Mouse (Mus musculus) R1 (cell line): ENCODE results near the gene Rorb.
A peak's percentile ranks its signal among the peaks of the same experiment; 100 is the strongest.

ENCODE experiments used
- DNase-seq: peaks from one replicate; pipeline ENCODE4 v3.0.0-alpha.2; 2018; ENCODE audit warnings: low read depth, low spot score

Rorb gene

DNA sequence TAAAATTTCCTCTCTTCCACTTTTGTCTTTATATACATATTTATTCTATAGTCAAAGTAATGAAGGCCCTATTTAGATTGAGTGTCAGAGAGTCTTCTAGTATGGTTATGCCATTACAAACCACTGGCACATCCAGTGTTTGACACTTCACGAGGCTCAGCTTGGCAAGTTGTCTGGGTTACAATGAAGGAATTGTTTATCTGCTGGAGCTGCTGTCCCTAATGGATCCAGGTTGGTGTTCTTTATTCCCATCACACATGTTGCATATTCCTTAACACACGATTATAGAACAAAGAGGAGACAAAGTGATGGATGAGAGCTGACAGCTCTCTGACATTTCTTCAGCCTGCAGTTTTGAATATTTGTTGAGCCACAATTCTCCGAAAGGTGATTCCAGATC lies 77.0 kb downstream of the Rorb start:
- no peak for DNase-seq

DNA sequence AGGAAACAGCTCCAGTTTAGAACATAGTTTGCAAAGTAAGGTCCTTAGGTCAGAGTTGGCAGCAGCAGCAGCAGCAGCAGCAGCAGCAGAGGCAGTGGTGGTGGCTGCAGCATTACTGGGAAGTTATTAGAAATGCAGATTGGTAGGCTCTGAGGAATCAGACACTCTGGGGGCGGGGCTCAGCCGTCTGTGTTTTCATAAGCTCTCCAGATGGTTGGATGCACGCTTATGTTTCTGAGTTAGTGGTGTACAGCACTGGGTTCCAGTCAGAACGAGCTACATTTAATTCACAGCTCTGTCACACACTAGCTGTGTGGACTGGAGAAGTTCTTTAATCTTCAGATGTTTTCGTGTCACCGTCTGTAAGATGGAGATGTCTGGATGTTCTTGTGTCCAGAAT lies 105.9 kb downstream of the Rorb start:
- DNase-seq: no peak

DNA sequence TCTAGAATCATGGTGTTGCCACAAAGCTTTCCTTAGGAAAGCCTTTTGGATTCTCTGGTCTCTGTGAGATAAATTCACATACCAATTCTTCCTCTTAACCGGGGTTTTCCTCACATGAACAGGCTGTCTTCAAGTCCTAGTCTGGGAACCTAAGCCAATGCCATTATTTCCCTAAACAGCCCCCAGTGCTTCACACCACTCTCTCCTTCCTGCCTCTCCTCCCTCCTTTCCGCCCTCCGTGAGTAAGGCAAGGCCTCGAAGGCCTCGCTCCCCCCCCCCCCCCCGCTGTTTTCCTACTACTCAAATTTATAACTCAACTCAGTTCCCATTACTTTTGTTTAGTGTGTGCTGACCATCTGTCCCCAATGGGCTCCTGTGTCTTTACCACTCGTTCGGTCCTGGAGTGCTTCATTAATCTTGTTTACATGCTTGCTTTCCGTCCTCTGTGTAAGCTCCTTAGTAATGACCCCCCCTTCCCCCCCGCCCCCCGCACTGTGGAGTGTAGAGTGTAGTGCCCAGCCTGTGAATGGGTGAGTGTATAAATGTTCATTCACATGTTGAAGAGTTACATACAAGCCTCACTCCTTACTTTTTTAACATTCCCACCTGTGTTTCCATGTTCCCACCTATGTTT lies 106.9 kb downstream of the Rorb start:
- DNase-seq: no peak

- no peak for DNase-seq
Measured at GRCm38 (mm10) chr19:18998966-18999365, 112.0 kb downstream of the Rorb start.

GRCm38 (mm10) chr19:18997711-18998110 lies 113.3 kb downstream of the Rorb start:
- DNase-seq: no peak

DNA sequence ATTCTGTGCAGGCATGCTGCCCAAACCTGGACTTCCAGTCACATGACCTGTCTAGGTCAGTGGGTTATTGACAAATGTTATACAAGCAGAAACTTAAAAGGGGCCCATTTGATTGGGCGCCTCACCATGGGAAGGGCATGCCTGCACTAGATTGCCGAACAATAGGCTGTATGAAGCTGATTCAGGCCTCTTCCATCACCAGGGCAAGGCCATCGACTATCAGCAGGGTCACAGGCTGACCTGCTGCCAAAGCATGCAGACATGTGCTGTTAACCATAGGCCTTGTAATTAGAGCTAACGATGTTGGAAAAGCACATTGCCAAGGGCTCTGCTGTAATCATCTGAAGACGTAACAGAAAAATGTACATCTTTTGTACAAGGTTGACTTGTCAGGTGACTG lies 131.0 kb downstream of the Rorb start:
- no peak for DNase-seq

DNA sequence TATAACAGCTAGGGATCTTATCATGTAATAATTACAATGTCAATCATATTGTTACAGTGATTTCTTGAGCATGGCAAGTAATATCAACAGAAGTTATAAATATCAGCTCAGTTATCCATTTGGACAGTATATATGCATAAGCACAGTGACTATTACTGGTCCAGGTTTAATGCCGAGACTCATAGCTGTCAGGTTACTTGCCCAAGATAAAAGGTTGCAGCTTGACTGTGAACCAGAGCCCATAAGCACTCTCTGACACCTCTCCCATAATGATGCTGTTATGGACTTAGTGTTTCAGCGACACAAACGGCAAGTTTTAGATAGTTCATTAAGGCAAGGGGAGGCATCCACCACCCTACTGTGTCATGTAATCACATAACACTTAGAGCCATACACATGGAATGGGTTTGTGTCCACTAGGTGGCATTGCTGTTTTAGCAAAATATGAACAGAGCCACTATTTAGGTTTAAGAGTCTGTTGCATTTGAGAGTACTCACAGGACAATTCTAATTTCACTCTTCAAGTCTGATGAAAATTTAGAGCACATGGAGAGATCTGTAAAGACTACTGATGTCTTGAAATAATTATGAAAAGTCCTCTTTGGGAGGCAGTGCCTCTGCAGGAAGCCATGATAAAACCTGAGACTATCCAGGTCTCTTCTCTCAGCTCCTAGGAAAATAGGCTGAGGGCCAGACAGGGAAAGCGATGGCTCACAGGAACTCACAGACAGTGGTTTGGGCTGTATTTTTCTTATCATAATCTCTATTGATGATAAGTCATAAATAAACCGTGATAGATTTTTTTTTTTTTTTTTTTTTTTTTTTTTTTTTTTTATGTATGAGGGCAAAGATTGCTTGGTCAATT lies 136.0 kb downstream of the Rorb start:
- peak; percentile 15 for DNase-seq

DNA sequence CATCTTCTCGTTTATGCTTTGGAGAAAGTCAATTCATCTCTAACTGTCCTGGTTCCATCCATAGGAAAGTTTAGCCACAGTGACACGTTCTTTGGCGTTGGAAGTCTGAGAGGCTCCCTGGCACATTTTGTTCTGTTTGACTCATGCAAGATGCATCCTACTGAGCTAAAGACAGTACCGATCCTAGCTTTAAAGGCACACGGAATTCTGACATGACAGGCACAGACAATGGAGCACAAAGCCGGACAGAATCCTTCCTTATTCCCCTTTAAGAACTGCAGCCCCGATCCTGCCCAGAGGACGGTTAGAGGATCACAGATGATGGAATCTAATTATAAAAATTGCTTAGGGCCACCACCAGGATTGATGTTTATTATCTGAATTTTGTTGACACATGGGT lies 141.6 kb downstream of the Rorb start:
- DNase-seq: no peak

DNA sequence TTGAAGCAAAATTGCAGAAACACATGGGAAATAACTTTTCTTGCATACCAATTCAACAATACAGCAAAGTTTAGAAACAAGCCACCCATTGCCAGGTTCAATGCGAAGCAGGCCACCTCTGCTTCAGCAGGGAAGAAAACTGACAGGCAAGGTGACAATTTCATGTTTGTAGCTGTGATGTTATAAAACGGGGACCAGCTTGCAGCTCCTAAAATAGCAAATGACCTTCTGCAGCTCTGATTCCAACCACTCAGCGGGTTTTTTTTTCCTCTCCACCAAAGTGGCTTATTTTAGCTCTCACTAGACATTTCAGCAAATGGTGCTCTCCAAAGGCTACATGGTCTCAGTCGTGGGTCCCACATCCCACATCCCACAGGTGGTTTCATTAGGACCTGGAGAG lies 143.7 kb downstream of the Rorb start:
- no peak for DNase-seq

GRCm38 (mm10) chr19:18959862-18960261 lies 151.1 kb downstream of the Rorb start:
- no peak for DNase-seq

DNA sequence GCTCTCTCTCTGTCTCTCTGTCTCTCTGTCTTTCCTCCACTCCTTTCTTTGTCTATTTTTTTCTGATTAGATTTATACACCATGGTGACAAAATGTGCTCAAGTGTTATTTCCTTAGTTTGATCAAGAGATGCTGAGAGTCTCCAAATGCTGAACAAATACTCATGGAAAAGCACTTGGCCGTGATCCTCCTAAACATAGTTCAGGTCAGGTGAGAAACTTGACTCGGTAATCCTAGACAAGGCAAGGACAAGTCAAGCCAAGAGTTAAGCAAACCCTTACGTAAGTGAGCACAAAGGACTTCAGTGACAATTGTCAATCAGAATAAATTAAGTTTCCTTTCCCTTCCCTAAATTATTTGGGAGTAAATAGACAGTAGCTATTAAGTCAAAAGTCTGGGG lies 158.2 kb downstream of the Rorb start:
- DNase-seq: no peak

- DNase-seq: no peak
Measured at GRCm38 (mm10) chr19:18947193-18947592, 163.8 kb downstream of the Rorb start.

GRCm38 (mm10) chr19:18945265-18945664 lies 165.7 kb downstream of the Rorb start:
- DNase-seq: no peak

DNA sequence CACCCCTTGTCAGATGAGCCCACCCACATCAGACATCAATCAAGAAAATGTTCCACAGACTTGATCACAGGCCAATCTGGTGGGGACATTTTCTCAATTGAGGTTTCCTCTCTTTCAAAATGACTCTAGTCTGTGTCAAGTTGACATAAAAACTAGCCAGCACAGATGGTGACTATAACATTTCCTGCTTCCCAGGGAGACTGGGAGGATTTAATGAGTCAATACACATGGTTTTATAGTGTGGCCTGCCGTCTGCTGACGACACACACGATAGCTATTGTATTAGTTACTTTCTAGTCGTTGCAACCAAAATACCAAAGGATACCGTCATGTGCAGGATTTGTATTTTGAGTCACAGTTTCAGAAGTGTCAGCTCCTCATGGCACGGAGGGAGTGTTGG lies 169.6 kb downstream of the Rorb start:
- no peak for DNase-seq

GRCm38 (mm10) chr19:18911755-18912340 lies 199.1 kb downstream of the Rorb start:
- no peak for DNase-seq

DNA sequence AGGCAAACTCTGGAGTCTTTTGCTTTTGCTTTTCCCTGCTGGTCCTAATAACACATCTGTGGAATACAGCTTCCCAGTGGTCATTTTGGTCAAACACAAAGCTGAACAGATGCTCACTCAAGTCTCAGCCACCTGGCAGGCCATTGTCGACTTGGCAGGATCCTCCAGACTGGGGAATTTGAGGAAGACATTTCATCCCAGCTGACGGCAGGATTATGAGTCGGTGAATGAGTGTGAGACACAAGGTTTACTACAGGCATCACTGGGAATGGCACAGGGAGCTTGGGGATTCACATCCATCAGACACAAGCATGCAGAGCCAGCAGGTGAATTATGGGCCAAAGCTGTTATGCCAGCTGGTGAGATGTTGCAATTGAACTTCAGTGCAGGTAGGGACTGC lies 201.4 kb downstream of the Rorb start:
- no peak for DNase-seq

DNA sequence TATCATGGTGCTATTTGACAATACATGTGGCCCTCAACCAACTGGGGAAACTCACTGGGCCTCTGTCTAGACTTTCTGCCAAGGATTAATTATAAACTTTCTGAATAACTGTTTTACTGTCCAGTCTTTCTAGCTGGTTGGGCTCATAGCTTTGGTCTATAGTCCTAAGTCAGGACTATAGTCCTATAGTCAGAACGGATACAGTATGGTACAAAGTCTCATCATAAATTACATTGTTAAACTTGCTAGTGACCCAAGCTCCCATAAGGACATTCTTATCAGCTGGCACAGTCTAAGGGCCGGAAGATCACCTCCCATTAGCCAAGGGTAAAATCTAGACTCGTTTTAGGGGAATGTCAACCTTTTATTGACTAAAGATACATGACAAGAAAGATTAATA lies 205.5 kb downstream of the Rorb start:
- DNase-seq: no peak

DNA sequence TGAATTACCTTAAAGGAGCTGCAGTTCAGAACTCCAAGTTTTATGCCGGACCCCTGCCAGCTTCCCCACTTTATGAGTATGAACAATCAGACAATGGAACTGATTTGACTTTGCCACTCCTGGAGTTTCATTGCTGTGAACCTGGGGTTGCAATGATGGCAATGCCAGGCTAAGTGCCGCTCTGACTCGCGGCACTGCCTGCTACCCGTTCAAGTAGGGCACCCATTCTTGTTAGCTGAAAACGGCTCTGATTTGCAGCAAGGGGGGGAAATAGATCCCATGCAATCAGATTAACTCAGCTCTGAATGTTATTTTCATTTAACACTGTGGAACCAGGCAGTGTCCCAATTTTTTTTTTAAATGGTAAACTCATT lies 208.3 kb downstream of the Rorb start:
- DNase-seq: no peak

GRCm38 (mm10) chr19:18902041-18902693 lies 208.8 kb downstream of the Rorb start:
- DNase-seq: no peak

DNA sequence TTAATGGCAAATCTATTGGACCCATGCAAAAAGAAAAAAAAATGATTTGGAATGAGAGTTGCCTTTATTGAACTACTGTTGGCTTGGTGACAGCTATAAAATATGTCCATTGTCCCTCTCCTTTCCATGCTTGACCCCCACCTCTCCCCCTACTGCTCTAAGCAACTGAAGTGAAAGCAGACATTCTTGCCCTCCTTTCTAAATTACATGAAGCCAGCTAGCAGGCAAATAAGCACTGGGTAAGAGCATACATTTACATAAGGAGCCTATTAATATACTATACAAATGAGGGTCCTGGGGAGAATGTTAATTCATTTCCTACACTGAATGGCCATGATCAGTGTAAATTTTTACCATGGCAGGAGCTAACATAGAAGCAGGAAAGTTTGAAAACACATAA lies 212.8 kb downstream of the Rorb start:
- no peak for DNase-seq

GRCm38 (mm10) chr19:18890216-18890615 lies 220.8 kb downstream of the Rorb start:
- no peak for DNase-seq

GRCm38 (mm10) chr19:18889632-18890031 lies 221.4 kb downstream of the Rorb start:
- no peak for DNase-seq
